Mouse (Mus musculus) liver, adult 2 months (tissue): ENCODE data around the gene Ola1.

Experiments
- CTCF ChIP-seq: fragments of 200-500 bp; IDR thresholded peaks from 2 replicates; pipeline ENCODE4 v1.5.1; 2011; ENCODE audit warnings: low read depth, low read length, control low read depth
- POLR2A ChIP-seq: fragments of 200-500 bp; IDR thresholded peaks from 2 replicates; pipeline ENCODE4 v1.6.1; 2011; ENCODE audit warnings: low read length, control low read depth; ENCODE audit not compliant: insufficient read depth; ENCODE audit errors: extremely low read depth

- no peak for TF ChIP-seq CTCF
- TF ChIP-seq POLR2A = no peak
Measured at GRCm38 (mm10) chr2:73085669-73086304, 132.9 kb downstream of the Ola1 start.
